Mouse (Mus musculus) ES-E14 (cell line): Measurements from ENCODE around the gene Tom1l2.

Experiments
- CHD2 ChIP-seq: IDR thresholded peaks from 2 replicates; pipeline ENCODE4 v1.6.1; 2014; ENCODE audit warnings: mild to moderate bottlenecking, low read depth, low read length, inconsistent platforms
- HCFC1 ChIP-seq: IDR thresholded peaks from 2 replicates; pipeline ENCODE4 v1.6.1; 2012; ENCODE audit warnings: low read length, inconsistent platforms, borderline replicate concordance; ENCODE audit not compliant: insufficient read depth
- MAFK ChIP-seq: IDR thresholded peaks from 2 replicates; pipeline ENCODE4 v1.6.1; 2014; ENCODE audit warnings: mild to moderate bottlenecking, low read depth, low read length, inconsistent platforms; ENCODE audit not compliant: insufficient read depth
- ZC3H11A ChIP-seq: IDR thresholded peaks from 2 replicates; pipeline ENCODE4 v1.6.1; 2012; ENCODE audit warnings: low read depth, mild to moderate bottlenecking, inconsistent platforms, low read length, borderline replicate concordance
- ZNF384 ChIP-seq: IDR thresholded peaks from 2 replicates; pipeline ENCODE4 v1.6.1; 2012; ENCODE audit warnings: low read depth, low read length, inconsistent platforms

GRCm38 (mm10) chr11:60370431-60370830, 17.7 kb upstream of the Tom1l2 start:
- TF ChIP-seq ZC3H11A, result no peak
- TF ChIP-seq ZNF384, result no peak
- TF ChIP-seq MAFK, result no peak
- TF ChIP-seq HCFC1, result no peak
- TF ChIP-seq CHD2, result no peak
